Mouse (Mus musculus): ENCODE data around the gene Dppa4.
"Not testable (repeated sequence)": the region's sequence is repeated elsewhere in the genome, so short reads cannot be mapped to it uniquely, and the experiment has no call there.

Gene Dppa4

GRCm38 (mm10) chr16:48283517-48283916, at the start of gene Dppa4:
Gene Dppa4 (plus strand): TSS chr16:48283733.
- DNase-seq (ENCODE audit: low spot score), result no peak

GRCm38 (mm10) chr16:48234999-48235398, 48.5 kb upstream of the Dppa4 start:
- DNase-seq (ENCODE audit: low spot score), result no peak

- no peak for DNase-seq (ENCODE audit: low spot score)
Observed at GRCm38 (mm10) chr16:48237676-48238075, 45.9 kb upstream of the Dppa4 start.

- no peak for DNase-seq (ENCODE audit: low spot score)
Observed at GRCm38 (mm10) chr16:48247044-48247661, 36.4 kb upstream of the Dppa4 start.

- no peak for DNase-seq (ENCODE audit: low spot score)
Observed at GRCm38 (mm10) chr16:48252824-48253223, 30.7 kb upstream of the Dppa4 start.

- no peak for DNase-seq (ENCODE audit: low spot score)
Observed at GRCm38 (mm10) chr16:48254584-48254983, 28.9 kb upstream of the Dppa4 start.

GRCm38 (mm10) chr16:48259519-48259918, 24.0 kb upstream of the Dppa4 start:
- no peak for DNase-seq (ENCODE audit: low spot score)

- DNase-seq (ENCODE audit: low spot score), result no peak
Observed at GRCm38 (mm10) chr16:48262901-48263300, 20.6 kb upstream of the Dppa4 start.

GRCm38 (mm10) chr16:48265856-48266255, 17.7 kb upstream of the Dppa4 start:
- DNase-seq (ENCODE audit: low spot score), result no peak

GRCm38 (mm10) chr16:48276940-48277339, 6.6 kb upstream of the Dppa4 start:
- DNase-seq (ENCODE audit: low spot score), result no peak

GRCm38 (mm10) chr16:48280883-48281282, 2.6 kb upstream of the Dppa4 start:
- DNase-seq (ENCODE audit: low spot score), result no peak

- no peak for DNase-seq (ENCODE audit: low spot score)
Observed at GRCm38 (mm10) chr16:48282801-48283200, 732 bp upstream of the Dppa4 start.

- no peak for DNase-seq (ENCODE audit: low spot score)
Observed at GRCm38 (mm10) chr16:48285517-48285916, 2.0 kb downstream of the Dppa4 start.

GRCm38 (mm10) chr16:48297384-48298136, 14.0 kb downstream of the Dppa4 start:
- DNase-seq (ENCODE audit: low spot score), result no peak

GRCm38 (mm10) chr16:48299884-48300283, 16.4 kb downstream of the Dppa4 start:
- no peak for DNase-seq (ENCODE audit: low spot score)

- no peak for DNase-seq (ENCODE audit: low spot score)
Observed at GRCm38 (mm10) chr16:48303509-48303908, 20.0 kb downstream of the Dppa4 start, which contains the start of gene Dppa2. Gene Dppa2 (plus strand): TSS chr16:48303908.

- no peak for DNase-seq (ENCODE audit: low spot score)
Observed at GRCm38 (mm10) chr16:48303983-48304382, 20.4 kb downstream of the Dppa4 start.

GRCm38 (mm10) chr16:48308916-48309315, 25.4 kb downstream of the Dppa4 start:
- not testable (repeated sequence) for DNase-seq (ENCODE audit: low spot score)

- no peak for DNase-seq (ENCODE audit: low spot score)
Observed at GRCm38 (mm10) chr16:48309912-48310630, 26.5 kb downstream of the Dppa4 start.

GRCm38 (mm10) chr16:48315294-48315693, 31.8 kb downstream of the Dppa4 start:
- DNase-seq (ENCODE audit: low spot score), result no peak

GRCm38 (mm10) chr16:48320781-48321180, 37.2 kb downstream of the Dppa4 start:
- DNase-seq (ENCODE audit: low spot score), result no peak

GRCm38 (mm10) chr16:48323133-48323532, 39.6 kb downstream of the Dppa4 start:
- DNase-seq (ENCODE audit: low spot score), result no peak
